Mouse (Mus musculus) brain, embryonic 14.5 days (tissue): ENCODE measurements around the gene Olfr467.

Source experiments
- CTCF ChIP-seq: fragments of 200-500 bp; IDR thresholded peaks from 2 replicates; pipeline ENCODE4 v1.5.1; 2012; ENCODE audit warnings: inconsistent platforms, mild to moderate bottlenecking, moderate library complexity, borderline replicate concordance; ENCODE audit not compliant: insufficient read depth, insufficient read length; ENCODE audit errors: extremely low read depth
- POLR2A ChIP-seq: fragments of 200-500 bp; IDR thresholded peaks from 2 replicates; pipeline ENCODE4 v1.6.1; 2012; ENCODE audit warnings: mild to moderate bottlenecking, inconsistent platforms, borderline replicate concordance; ENCODE audit not compliant: poor library complexity, insufficient read depth, insufficient read length, severe bottlenecking; ENCODE audit errors: extremely low read depth

DNA sequence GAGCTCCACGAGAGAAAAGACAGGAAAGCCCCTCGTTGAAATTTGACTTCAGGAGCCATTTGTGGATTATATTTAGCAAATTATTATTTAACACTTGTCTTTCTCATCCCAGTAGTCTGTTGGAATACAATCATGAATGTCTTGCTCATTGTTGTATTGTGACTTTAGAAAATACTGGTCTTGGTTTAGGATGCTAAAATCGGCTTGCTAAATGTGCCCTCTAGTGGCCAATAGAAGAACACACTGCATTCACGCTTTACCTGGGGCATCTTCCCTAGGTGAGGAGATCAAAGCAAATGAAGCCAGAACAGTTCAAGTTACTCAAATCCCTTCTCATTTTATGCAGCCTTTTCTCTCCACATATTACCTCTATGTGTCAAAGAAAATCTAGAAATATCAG lies 32.5 kb upstream of the Olfr467 start:
- TF ChIP-seq CTCF (peak; percentile 69; the same call in 1 of the 2 replicates), POLR2A (no peak)
